Mouse (Mus musculus) thymus, adult 2 months (tissue): ENCODE measurements around the gene Atox1. TPM values are rescaled to one million over a fixed set of nuclear protein-coding genes. Genes with fewer than 3 reads are reported as not detected.

Experiments used
- DNase-seq: peaks from one replicate; pipeline ENCODE4 v3.0.0; 2021
- H3K27ac ChIP-seq: fragments of 200-500 bp; 2 replicates; pipeline ENCODE4 v1.5.1; 2012; ENCODE audit warnings: low read length, control low read depth; ENCODE audit not compliant: control insufficient read depth, insufficient read depth
- H3K27me3 ChIP-seq: fragments of 200-500 bp; 2 replicates; pipeline ENCODE4 v1.6.1; 2012; ENCODE audit warnings: mild to moderate bottlenecking, low read length, moderate library complexity, mixed read lengths; ENCODE audit not compliant: control insufficient read depth, insufficient read depth
- H3K36me3 ChIP-seq: fragments of 200-500 bp; 2 replicates; pipeline ENCODE4 v1.6.1; 2012; ENCODE audit warnings: mild to moderate bottlenecking, low read length, moderate library complexity; ENCODE audit not compliant: control insufficient read depth, insufficient read depth
- H3K4me1 ChIP-seq: fragments of 200-500 bp; replicated peaks from 2 replicates; pipeline ENCODE4 v1.6.1; 2012; ENCODE audit warnings: low read length; ENCODE audit not compliant: control insufficient read depth, insufficient read depth
- H3K4me3 ChIP-seq: fragments of 200-500 bp; 2 replicates; pipeline ENCODE4 v1.5.1; 2012; ENCODE audit warnings: mild to moderate bottlenecking, low read length, control low read depth, moderate library complexity; ENCODE audit not compliant: control insufficient read depth, insufficient read depth
- CTCF ChIP-seq: fragments of 200-500 bp; IDR thresholded peaks from 2 replicates; pipeline ENCODE4 v1.5.1; 2012; ENCODE audit warnings: mild to moderate bottlenecking, control low read depth, low read length, moderate library complexity, borderline replicate concordance; ENCODE audit not compliant: control insufficient read depth, poor library complexity, insufficient read depth; ENCODE audit errors: extremely low read depth
- POLR2A ChIP-seq: fragments of 200-500 bp; IDR thresholded peaks from 2 replicates; pipeline ENCODE4 v1.6.1; 2012; ENCODE audit warnings: mild to moderate bottlenecking, low read length, control low read depth, moderate library complexity; ENCODE audit not compliant: control insufficient read depth, poor library complexity, insufficient read depth; ENCODE audit errors: extremely low read depth
- WGBS: fragments of 180-500 bp; shearing (Covaris S2); methylation state at CpG from one replicate; pipeline ENCODE4 v1.1.7; 2018; 5-methylcytosine and 5-hydroxymethylcytosine counted together
- polyA plus RNA-seq: library from polyadenylated mRNA; depleted of rRNA; stranded (reverse); fragments of >200 nt; gene quantifications from 2 replicates; pipeline ENCODE4 v1.2.3, GENCODE M21; 2012

Gene Atox1
- polyA plus RNA-seq, 1 experiment = 432 TPM

GRCm38 (mm10) chr11:55413416-55413796 lies 47.6 kb downstream of the Atox1 start:
- WGBS = 92% methylated on average over 2 of the region's 2 CpGs
- no peak for TF ChIP-seq POLR2A
- TF ChIP-seq CTCF = no peak
- no peak for DNase-seq
- Histone ChIP-seq H3K27me3 (no peaks in the 10 kb centered on the region), H3K4me3 (no peak overlapping the region), H3K27ac (no peak overlapping the region), H3K36me3 (no peaks in the 10 kb centered on the region), H3K4me1 (0 out of 2 replicates have a peak, but pooled peaks cover 2% of the 10 kb centered on the region)

GRCm38 (mm10) chr11:55412680-55413415 lies 48.2 kb downstream of the Atox1 start:
- H3K27ac ChIP-seq = no peak overlapping the region
- no peaks in the 10 kb centered on the region for H3K27me3 ChIP-seq

GRCm38 (mm10) chr11:55412034-55412433 lies 49.0 kb downstream of the Atox1 start:
- Histone ChIP-seq H3K27me3 (no peaks in the 10 kb centered on the region), H3K4me1 (no peaks in the 10 kb centered on the region), H3K27ac (no peak overlapping the region), H3K36me3 (no peaks in the 10 kb centered on the region), H3K4me3 (no peak overlapping the region)
- 89% methylated on average over 7 of the region's 7 CpGs for WGBS
- no peak for TF ChIP-seq CTCF
- TF ChIP-seq POLR2A = no peak
- no peak for DNase-seq

More at GRCm38 (mm10) chr11:55412680-55413415, 48.2 kb downstream of the Atox1 start:
- no peak for TF ChIP-seq POLR2A
- TF ChIP-seq CTCF = no peak
- H3K4me3 ChIP-seq = no peak overlapping the region
- 0 out of 2 replicates have a peak, but pooled peaks cover under 1% of the 10 kb centered on the region for H3K4me1 ChIP-seq
- DNase-seq = no peak
- 94% methylated on average over 10 of the region's 10 CpGs for WGBS
- H3K36me3 ChIP-seq = no peaks in the 10 kb centered on the region

GRCm38 (mm10) chr11:55410502-55410901 lies 50.5 kb downstream of the Atox1 start:
- no peak for TF ChIP-seq CTCF
- no peak for TF ChIP-seq POLR2A
- 74% methylated on average over 3 of the region's 3 CpGs for WGBS
- H3K4me1 ChIP-seq = no peaks in the 10 kb centered on the region
- no peak overlapping the region for H3K27ac ChIP-seq
- DNase-seq = no peak
- no peaks in the 10 kb centered on the region for H3K27me3 ChIP-seq
- H3K36me3 ChIP-seq = no peaks in the 10 kb centered on the region
- no peak overlapping the region for H3K4me3 ChIP-seq

- Histone ChIP-seq H3K36me3 (no peaks in the 10 kb centered on the region), H3K4me3 (no peak overlapping the region), H3K27me3 (no peaks in the 10 kb centered on the region), H3K27ac (no peak overlapping the region), H3K4me1 (no peaks in the 10 kb centered on the region)
- WGBS = 94% methylated on average over 3 of the region's 3 CpGs
- DNase-seq = no peak
- TF ChIP-seq POLR2A = no peak
- no peak for TF ChIP-seq CTCF
Observed at GRCm38 (mm10) chr11:55410005-55410404, 51.0 kb downstream of the Atox1 start.

GRCm38 (mm10) chr11:55407133-55407532 lies 53.9 kb downstream of the Atox1 start:
- WGBS = 92% methylated on average over 4 of the region's 4 CpGs
- no peak overlapping the region for H3K27ac ChIP-seq
- TF ChIP-seq POLR2A = no peak
- TF ChIP-seq CTCF = no peak
- no peak overlapping the region for H3K4me3 ChIP-seq
- no peaks in the 10 kb centered on the region for H3K27me3 ChIP-seq
- no peaks in the 10 kb centered on the region for H3K4me1 ChIP-seq
- DNase-seq = no peak
- H3K36me3 ChIP-seq = no peaks in the 10 kb centered on the region
